Mouse (Mus musculus) spleen, adult 2 months (tissue): ENCODE measurements around the gene Prr18. TPM values are rescaled to one million over a fixed set of nuclear protein-coding genes. Genes with fewer than 3 reads are reported as not detected.

Source experiments
- DNase-seq, 2 experiments: peaks; one replicate each; pipeline versions ENCODE4 v3.0.0 to v3.0.0-alpha.2; 2012 to 2021; ENCODE audit warnings: low spot score in 2 of 2, low read depth in 1 of 2
- H3K27ac ChIP-seq: fragments of 200-500 bp; 2 replicates; pipeline ENCODE4 v1.5.1; 2012; ENCODE audit warnings: low read length, inconsistent platforms; ENCODE audit not compliant: insufficient read depth
- H3K27me3 ChIP-seq: fragments of 200-500 bp; 2 replicates; pipeline ENCODE4 v1.6.1; 2012; ENCODE audit warnings: mild to moderate bottlenecking, moderate library complexity, low read length, inconsistent platforms; ENCODE audit not compliant: control insufficient read depth, insufficient read depth
- H3K36me3 ChIP-seq: fragments of 200-500 bp; 2 replicates; pipeline ENCODE4 v1.6.1; 2012; ENCODE audit warnings: mild to moderate bottlenecking, low read length, inconsistent platforms; ENCODE audit not compliant: control insufficient read depth, insufficient read depth
- H3K4me1 ChIP-seq: fragments of 200-500 bp; 2 replicates; pipeline ENCODE4 v1.6.1; 2011; ENCODE audit warnings: inconsistent platforms; ENCODE audit not compliant: control insufficient read depth, insufficient read depth, insufficient read length
- H3K4me3 ChIP-seq: fragments of 200-500 bp; 2 replicates; pipeline ENCODE4 v1.5.1; 2011; ENCODE audit warnings: mild to moderate bottlenecking, inconsistent platforms; ENCODE audit not compliant: insufficient read depth, insufficient read length; ENCODE audit errors: extremely low read depth
- CTCF ChIP-seq: fragments of 200-500 bp; IDR thresholded peaks from 2 replicates; pipeline ENCODE4 v1.5.1; 2011; ENCODE audit warnings: mild to moderate bottlenecking, inconsistent platforms; ENCODE audit not compliant: insufficient read depth, insufficient read length, insufficient replicate concordance; ENCODE audit errors: extremely low read depth
- POLR2A ChIP-seq: fragments of 200-500 bp; IDR thresholded peaks from 2 replicates; pipeline ENCODE4 v1.6.1; 2011; ENCODE audit warnings: low read depth, low read length, inconsistent platforms
- WGBS: fragments of 180-500 bp; shearing (Covaris S2); methylation state at CpG from one replicate; pipeline ENCODE4 v1.1.7; 2018; 5-methylcytosine and 5-hydroxymethylcytosine counted together
- polyA plus RNA-seq: library from polyadenylated mRNA; depleted of rRNA; stranded (reverse); fragments of >200 nt; gene quantifications from 2 replicates; pipeline ENCODE4 v1.2.3, GENCODE M21; 2012

Prr18 gene
- polyA plus RNA-seq, 1 experiment, result 0.28 TPM

DNA sequence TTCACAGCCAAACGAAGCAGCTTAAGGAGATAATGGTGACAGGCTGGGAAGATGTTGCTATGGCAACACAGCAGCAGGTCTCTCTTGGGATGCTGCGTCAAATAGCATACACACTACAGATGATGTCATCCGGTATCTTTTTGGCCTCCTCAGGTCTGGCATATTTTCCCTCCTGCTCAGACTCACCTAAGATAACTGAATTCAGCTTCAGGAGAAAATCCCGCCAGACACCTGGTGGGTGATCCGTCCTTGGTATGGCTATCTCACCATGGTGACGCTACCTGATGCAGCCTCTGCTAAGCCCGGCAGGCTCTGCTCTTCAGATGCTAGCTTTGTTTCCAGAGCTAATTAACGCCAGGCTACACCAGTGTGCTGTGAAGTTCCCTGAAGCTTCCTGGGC is 31.3 kb downstream of the Prr18 start:
- no peak overlapping the region for H3K27ac ChIP-seq
- H3K36me3 ChIP-seq, result no peaks in the 10 kb centered on the region
- TF ChIP-seq POLR2A (no peak), CTCF (no peak)
- no peaks in the 10 kb centered on the region for H3K27me3 ChIP-seq
- peaks cover 2% of the 10 kb centered on the region; the same call in 1 of the 2 replicates for H3K4me1 ChIP-seq
- DNase-seq, result no peak
- no peak overlapping the region for H3K4me3 ChIP-seq
- WGBS, result 83% methylated on average over 8 of the region's 8 CpGs

- no peaks in the 10 kb centered on the region for H3K36me3 ChIP-seq
- H3K4me1 ChIP-seq, result peaks cover 2% of the 10 kb centered on the region; the same call in 1 of the 2 replicates
- DNase-seq, result no peak
- H3K27ac ChIP-seq, result no peak overlapping the region
- no peak for TF ChIP-seq CTCF
- TF ChIP-seq POLR2A, result no peak
- WGBS, result 83% methylated on average over 2 of the region's 2 CpGs
- H3K4me3 ChIP-seq, result no peak overlapping the region
- no peaks in the 10 kb centered on the region for H3K27me3 ChIP-seq
Observed at GRCm38 (mm10) chr17:8369171-8369570, 31.9 kb downstream of the Prr18 start.

- no peak overlapping the region for H3K4me3 ChIP-seq
- no peak for TF ChIP-seq POLR2A
- TF ChIP-seq CTCF, result no peak
- peaks cover 2% of the 10 kb centered on the region; the same call in 1 of the 2 replicates for H3K4me1 ChIP-seq
- H3K27me3 ChIP-seq, result no peaks in the 10 kb centered on the region
- 78% methylated on average over 13 of the region's 13 CpGs for WGBS
- no peak overlapping the region for H3K27ac ChIP-seq
- no peaks in the 10 kb centered on the region for H3K36me3 ChIP-seq
- DNase-seq, result no peak
Observed at GRCm38 (mm10) chr17:8370634-8371229, 33.5 kb downstream of the Prr18 start.

- DNase-seq, result peak; percentile 15 to 35
- WGBS, result 1% methylated on average over 7 of the region's 7 CpGs
- no peaks in the 10 kb centered on the region for H3K27me3 ChIP-seq
- peaks cover 2% of the 10 kb centered on the region; the same call in 1 of the 2 replicates for H3K4me1 ChIP-seq
- TF ChIP-seq POLR2A (no peak), CTCF (no peak)
- no peaks in the 10 kb centered on the region for H3K36me3 ChIP-seq
- no peak overlapping the region for H3K27ac ChIP-seq
- peak overlapping the region; percentile 34; the same call in 1 of the 2 replicates for H3K4me3 ChIP-seq
Observed at GRCm38 (mm10) chr17:8371834-8372233, 34.6 kb downstream of the Prr18 start.

GRCm38 (mm10) chr17:8372286-8373046 is 35.2 kb downstream of the Prr18 start:
- Histone ChIP-seq H3K36me3 (no peaks in the 10 kb centered on the region), H3K27me3 (no peaks in the 10 kb centered on the region), H3K4me3 (peak overlapping the region; percentile 38), H3K4me1 (peaks cover 2% of the 10 kb centered on the region; the same call in 1 of the 2 replicates), H3K27ac (no peak overlapping the region; the same call in 1 of the 2 replicates)
- DNase-seq, result peak; percentile 50 to 72
- TF ChIP-seq POLR2A (no peak), CTCF (peak; percentile 65; the same call in 1 of the 2 replicates)
- WGBS, result 2% methylated on average over 18 of the region's 18 CpGs

- 21% methylated on average over 5 of the region's 5 CpGs for WGBS
- Histone ChIP-seq H3K27me3 (no peaks in the 10 kb centered on the region), H3K27ac (no peak overlapping the region), H3K36me3 (no peaks in the 10 kb centered on the region), H3K4me3 (no peak overlapping the region), H3K4me1 (peaks cover under 1% of the 10 kb centered on the region; the same call in 1 of the 2 replicates)
- DNase-seq, result no peak
- no peak for TF ChIP-seq POLR2A
- no peak for TF ChIP-seq CTCF
Observed at GRCm38 (mm10) chr17:8377298-8377697, 40.0 kb downstream of the Prr18 start.

GRCm38 (mm10) chr17:8385441-8385840 is 48.2 kb downstream of the Prr18 start:
- 89% methylated on average over 2 of the region's 2 CpGs for WGBS
- H3K27ac ChIP-seq, result no peak overlapping the region
- TF ChIP-seq POLR2A, result no peak
- TF ChIP-seq CTCF, result no peak
- peaks cover 4% of the 10 kb centered on the region; the same call in 1 of the 2 replicates for H3K4me1 ChIP-seq
- no peaks in the 10 kb centered on the region for H3K36me3 ChIP-seq
- no peak for DNase-seq
- H3K4me3 ChIP-seq, result no peak overlapping the region
- no peaks in the 10 kb centered on the region; the same call in 1 of the 2 replicates for H3K27me3 ChIP-seq
